Mouse (Mus musculus): Measurements from ENCODE around the gene Veph1. TPM values are rescaled to one million over a fixed set of nuclear protein-coding genes. Genes with fewer than 3 reads are reported as not detected.

Veph1 gene
- total and polyA plus RNA-seq, 2 experiments from 2014 or later, result 1.4 to 2.4 TPM

DNA sequence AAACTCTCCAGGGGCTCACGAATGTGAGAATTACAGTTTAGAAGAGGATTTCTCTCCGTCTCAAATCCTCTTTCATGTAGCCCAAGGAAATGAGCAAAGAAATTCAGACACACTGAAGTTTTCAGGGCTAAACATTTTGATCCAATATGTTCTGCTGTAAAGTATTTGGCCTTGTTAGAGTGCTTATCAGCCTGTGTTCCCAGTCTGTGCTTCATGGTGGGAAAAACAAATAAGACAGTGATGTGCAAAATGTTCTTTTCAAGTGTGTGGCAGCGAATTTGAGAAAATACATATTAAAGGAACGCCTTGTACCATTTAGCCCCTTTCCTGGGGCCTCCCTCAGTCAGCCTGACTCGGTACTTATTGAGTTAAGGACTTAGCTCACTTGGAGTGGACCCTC, 213.2 kb downstream of the Veph1 start:
- H3K4me3 ChIP-seq (ENCODE audit: low read depth, low read length), result no peak overlapping the region
- WGBS, result 62% methylated on average over 5 of the region's 5 CpGs
- DNase-seq (ENCODE audit: low spot score) (no peak), ATAC-seq (ENCODE audit: low FRiP score) (no peak; the same call in 1 of the 2 replicates)
- no peaks in the 10 kb centered on the region for H3K9me3 ChIP-seq (ENCODE audit: low read length)
- H3K27ac ChIP-seq (ENCODE audit: low read depth, low read length), result no peak overlapping the region
- no peak overlapping the region for H3K9ac ChIP-seq (replicated peaks; ENCODE audit: low read length, poor library complexity, severe bottlenecking)
- no peaks in the 10 kb centered on the region for H3K27me3 ChIP-seq (ENCODE audit: insufficient read depth, low read length)
- H3K4me2 ChIP-seq (ENCODE audit: low read depth, low read length, poor library complexity, severe bottlenecking), result no peak overlapping the region
- H3K4me1 ChIP-seq (ENCODE audit: insufficient read depth, low read length), result no peaks in the 10 kb centered on the region; the same call in 1 of the 2 replicates
- no peaks in the 10 kb centered on the region for H3K36me3 ChIP-seq (ENCODE audit: insufficient read depth, low read length)
- TF ChIP-seq CTCF (IDR thresholded peaks at IDR 0.05), result no peak

DNA sequence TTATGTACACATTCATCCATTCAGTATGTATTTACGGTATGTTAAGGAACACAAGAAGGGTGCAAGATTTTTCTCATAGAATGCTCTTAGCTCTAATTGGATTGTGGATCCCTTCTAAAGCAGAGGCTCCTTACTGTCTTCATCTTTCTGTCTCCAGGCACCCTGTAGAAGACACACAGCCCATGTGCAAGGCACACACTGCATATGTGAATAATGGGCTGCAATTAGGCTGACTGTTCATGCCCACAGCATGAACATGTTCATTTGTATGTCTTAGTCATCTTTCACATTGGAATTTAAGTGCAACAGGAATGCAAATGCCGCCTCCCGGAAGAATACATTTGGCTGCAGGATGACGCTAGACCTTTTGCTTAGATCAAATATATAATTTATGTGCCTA, 213.7 kb downstream of the Veph1 start:
- 63% methylated on average over 4 of the region's 4 CpGs for WGBS
- no peak for ATAC-seq (ENCODE audit: low FRiP score)

DNA sequence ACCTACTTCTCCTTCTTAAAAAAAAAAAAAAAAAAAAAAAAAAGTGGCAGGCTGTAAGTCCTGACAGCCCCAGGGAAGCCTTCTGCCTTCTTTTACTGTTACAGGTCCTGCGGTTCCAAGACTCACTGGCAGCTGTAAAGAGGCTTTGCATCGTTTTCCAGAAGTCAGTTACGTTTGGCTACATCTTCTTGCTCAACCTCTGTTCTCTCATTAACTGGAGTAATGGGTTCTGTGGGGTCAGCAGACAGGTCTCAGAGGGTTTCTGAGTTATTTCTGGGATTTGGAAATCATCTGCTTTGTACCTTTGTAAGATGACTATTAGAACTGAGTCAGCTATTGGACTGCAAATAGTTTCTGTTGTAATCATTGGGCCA, 215.3 kb downstream of the Veph1 start:
- DNase-seq (ENCODE audit: low spot score), result no peak

More for the DNA sequence above, 213.7 kb downstream of the Veph1 start:
- Histone ChIP-seq H3K4me1 (ENCODE audit: insufficient read depth, low read length) (no peaks in the 10 kb centered on the region; the same call in 1 of the 2 replicates), H3K4me3 (ENCODE audit: low read depth, low read length) (no peak overlapping the region), H3K9ac (replicated peaks; ENCODE audit: low read length, poor library complexity, severe bottlenecking) (no peak overlapping the region), H3K4me2 (ENCODE audit: low read depth, low read length, poor library complexity, severe bottlenecking) (no peak overlapping the region), H3K27ac (ENCODE audit: low read depth, low read length) (no peak overlapping the region), H3K36me3 (ENCODE audit: insufficient read depth, low read length) (no peaks in the 10 kb centered on the region), H3K27me3 (ENCODE audit: insufficient read depth, low read length) (no peaks in the 10 kb centered on the region), H3K9me3 (ENCODE audit: low read length) (no peaks in the 10 kb centered on the region)
- no peak for TF ChIP-seq CTCF (IDR thresholded peaks at IDR 0.05)
- no peak for DNase-seq (ENCODE audit: low spot score)

DNA sequence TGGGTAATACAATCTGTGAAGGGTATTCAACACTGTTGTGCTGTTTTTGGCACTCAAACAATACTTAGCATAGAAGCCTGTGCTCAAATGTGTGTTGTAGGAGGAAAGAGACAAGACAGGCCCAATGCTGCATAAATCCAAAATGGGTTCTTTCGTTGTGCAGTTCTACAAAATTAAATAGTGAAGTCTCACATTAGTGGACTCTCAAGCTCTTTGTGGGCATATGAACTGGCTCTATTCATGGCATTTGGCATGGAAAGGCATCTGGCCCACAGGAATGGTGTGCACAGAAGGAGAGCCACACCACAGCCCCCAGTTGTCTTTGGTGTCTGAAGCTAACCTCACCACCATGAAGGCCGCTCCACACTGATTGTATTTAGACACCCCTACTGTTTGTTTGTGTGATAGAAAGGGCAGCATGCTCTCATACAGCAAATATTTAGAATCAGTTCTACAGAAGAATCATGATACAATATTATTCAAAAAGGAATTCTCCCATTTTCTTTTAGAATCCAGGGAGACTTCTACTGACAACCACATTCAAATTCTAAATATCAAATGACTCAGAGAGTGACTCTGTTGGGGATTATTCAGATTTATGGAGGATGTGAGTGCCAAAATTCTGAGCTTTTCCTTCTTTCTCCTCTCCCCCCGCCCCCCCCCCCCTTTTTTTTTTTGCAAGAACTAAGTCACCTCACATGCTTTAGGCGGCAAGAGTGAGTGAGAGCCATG, 215.8 kb downstream of the Veph1 start:
- 78% methylated on average over 3 of the region's 4 CpGs for WGBS
- Histone ChIP-seq H3K9ac (replicated peaks; ENCODE audit: low read length, poor library complexity, severe bottlenecking) (no peak overlapping the region), H3K27me3 (ENCODE audit: insufficient read depth, low read length) (no peaks in the 10 kb centered on the region), H3K4me3 (ENCODE audit: low read depth, low read length) (no peak overlapping the region), H3K36me3 (ENCODE audit: insufficient read depth, low read length) (no peaks in the 10 kb centered on the region), H3K4me1 (ENCODE audit: insufficient read depth, low read length) (no peaks in the 10 kb centered on the region; the same call in 1 of the 2 replicates), H3K4me2 (ENCODE audit: low read depth, low read length, poor library complexity, severe bottlenecking) (no peak overlapping the region), H3K9me3 (ENCODE audit: low read length) (no peaks in the 10 kb centered on the region), H3K27ac (ENCODE audit: low read depth, low read length) (no peak overlapping the region)
- no peak for DNase-seq (ENCODE audit: low spot score)
- no peak for ATAC-seq (ENCODE audit: low FRiP score)
- TF ChIP-seq CTCF (IDR thresholded peaks at IDR 0.05), result no peak

More for the DNA sequence above, 215.3 kb downstream of the Veph1 start:
- Histone ChIP-seq H3K36me3 (ENCODE audit: insufficient read depth, low read length) (no peaks in the 10 kb centered on the region), H3K4me1 (ENCODE audit: insufficient read depth, low read length) (no peaks in the 10 kb centered on the region; the same call in 1 of the 2 replicates), H3K9ac (replicated peaks; ENCODE audit: low read length, poor library complexity, severe bottlenecking) (no peak overlapping the region), H3K4me2 (ENCODE audit: low read depth, low read length, poor library complexity, severe bottlenecking) (no peak overlapping the region), H3K4me3 (ENCODE audit: low read depth, low read length) (no peak overlapping the region), H3K9me3 (ENCODE audit: low read length) (no peaks in the 10 kb centered on the region), H3K27me3 (ENCODE audit: insufficient read depth, low read length) (no peaks in the 10 kb centered on the region), H3K27ac (ENCODE audit: low read depth, low read length) (no peak overlapping the region)
- ATAC-seq (ENCODE audit: low FRiP score), result no peak
- 47% methylated on average over 3 of the region's 3 CpGs for WGBS
- TF ChIP-seq CTCF (IDR thresholded peaks at IDR 0.05), result no peak

DNA sequence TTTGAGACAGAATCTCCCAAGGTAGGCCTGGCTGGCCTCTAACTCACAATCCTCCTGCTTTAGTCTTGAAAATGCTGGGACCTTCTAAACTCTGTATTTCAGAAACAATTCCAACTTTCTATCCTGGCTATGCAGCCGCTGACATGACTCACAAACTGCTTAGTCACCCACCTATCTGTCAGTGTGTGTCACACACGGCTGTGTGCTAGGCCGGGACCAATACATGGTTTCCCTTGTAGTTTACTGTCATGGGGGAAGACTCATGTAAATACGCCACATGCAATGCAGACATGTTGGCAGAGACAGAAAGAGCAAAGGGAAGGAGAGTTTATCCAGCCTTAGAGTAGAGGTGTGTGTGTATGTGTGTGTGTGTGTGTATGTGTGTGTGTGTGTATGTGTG, 216.8 kb downstream of the Veph1 start:
- no peaks in the 10 kb centered on the region for H3K36me3 ChIP-seq (ENCODE audit: insufficient read depth, low read length)
- H3K4me3 ChIP-seq (ENCODE audit: low read depth, low read length), result no peak overlapping the region
- no peak for ATAC-seq (ENCODE audit: low FRiP score)
- no peaks in the 10 kb centered on the region; the same call in 1 of the 2 replicates for H3K4me1 ChIP-seq (ENCODE audit: insufficient read depth, low read length)
- no peak overlapping the region for H3K9ac ChIP-seq (replicated peaks; ENCODE audit: low read length, poor library complexity, severe bottlenecking)
- no peak for TF ChIP-seq CTCF (IDR thresholded peaks at IDR 0.05)
- no peak overlapping the region for H3K27ac ChIP-seq (ENCODE audit: low read depth, low read length)
- WGBS, result 91% methylated on average over 4 of the region's 4 CpGs
- no peak overlapping the region for H3K4me2 ChIP-seq (ENCODE audit: low read depth, low read length, poor library complexity, severe bottlenecking)
- H3K9me3 ChIP-seq (ENCODE audit: low read length), result no peaks in the 10 kb centered on the region
- H3K27me3 ChIP-seq (ENCODE audit: insufficient read depth, low read length), result no peaks in the 10 kb centered on the region
- no peak for DNase-seq (ENCODE audit: low spot score)

DNA sequence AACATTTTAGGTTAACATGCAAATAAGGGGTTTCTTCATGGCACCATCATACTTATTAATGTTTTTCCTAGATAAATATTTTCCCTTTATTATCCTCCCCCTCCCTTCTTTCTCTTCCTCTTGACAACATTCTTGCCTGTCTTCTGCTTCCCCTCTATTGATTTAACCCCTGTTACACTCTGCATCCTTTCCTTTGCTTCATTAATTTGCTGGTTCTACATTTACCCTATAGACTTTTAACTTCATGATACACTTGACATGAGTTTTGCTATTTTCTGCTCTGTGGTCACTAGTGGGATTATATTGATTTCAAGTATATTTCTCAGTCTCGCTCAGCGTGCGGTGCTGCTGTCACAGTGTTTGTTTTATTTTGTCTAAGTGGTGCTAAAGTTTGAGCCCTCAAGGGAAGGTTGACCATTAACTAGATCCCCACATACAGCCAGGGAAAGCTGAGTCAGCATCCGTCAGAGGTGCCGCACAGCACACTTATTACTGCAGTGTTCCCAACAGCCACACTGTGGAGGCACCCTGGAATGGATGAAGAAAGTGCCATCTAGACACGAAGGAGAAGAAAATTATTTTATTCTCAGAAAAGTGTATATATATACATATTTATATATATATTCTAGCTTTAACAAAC, 217.6 kb downstream of the Veph1 start:
- Histone ChIP-seq H3K27ac (ENCODE audit: low read depth, low read length) (no peak overlapping the region), H3K9ac (replicated peaks; ENCODE audit: low read length, poor library complexity, severe bottlenecking) (no peak overlapping the region), H3K4me1 (ENCODE audit: insufficient read depth, low read length) (no peaks in the 10 kb centered on the region; the same call in 1 of the 2 replicates), H3K4me2 (ENCODE audit: low read depth, low read length, poor library complexity, severe bottlenecking) (no peak overlapping the region), H3K36me3 (ENCODE audit: insufficient read depth, low read length) (no peaks in the 10 kb centered on the region), H3K27me3 (ENCODE audit: insufficient read depth, low read length) (no peaks in the 10 kb centered on the region), H3K4me3 (ENCODE audit: low read depth, low read length) (no peak overlapping the region), H3K9me3 (ENCODE audit: low read length) (no peaks in the 10 kb centered on the region)
- WGBS, result 78% methylated on average over 6 of the region's 6 CpGs
- TF ChIP-seq CTCF (IDR thresholded peaks at IDR 0.05), result no peak
- ATAC-seq (ENCODE audit: low FRiP score) (no peak), DNase-seq (ENCODE audit: low spot score) (no peak)

All from midbrain, postnatal 0 days (tissue).